Mouse (Mus musculus) heart, embryonic 14.5 days (tissue): Measurements from ENCODE around the gene Cox20. TPM values are rescaled to one million over a fixed set of nuclear protein-coding genes. Genes with fewer than 3 reads are reported as not detected.
"Not testable (repeated sequence)": the region's sequence is repeated elsewhere in the genome, so short reads cannot be mapped to it uniquely, and the experiment has no call there.

Experiments
- ATAC-seq: fragments of 200-750 bp; cut with Nextera tagmentation; 2 replicates; pipeline ENCODE4 v1.8.0; 2017; ENCODE audit warnings: low read depth, moderate TSS enrichment; ENCODE audit not compliant: insufficient number of reproducible peaks, insufficient read depth, low FRiP score
- H3K27ac ChIP-seq, 2 experiments: fragments of 200-500 bp in 1 of 2; fragments of 300-500 bp in 1 of 2; sonication (generic) in 1 of 2; replicated peaks in 1 of 2; 2 replicates each; pipeline ENCODE4 v1.5.1; 2012 to 2014; ENCODE audit warnings: low read depth in 2 of 2, low read length in 2 of 2, control low read depth in 1 of 2, mild to moderate bottlenecking in 1 of 2, mixed read lengths in 1 of 2; ENCODE audit not compliant: control insufficient read depth in 1 of 2, insufficient read depth in 1 of 2
- H3K27me3 ChIP-seq: fragments of 300-500 bp; sonication (generic); 2 replicates; pipeline ENCODE4 v1.6.1; 2014; ENCODE audit warnings: mild to moderate bottlenecking, low read length, control low read depth; ENCODE audit not compliant: control insufficient read depth, insufficient read depth
- H3K36me3 ChIP-seq: fragments of 300-500 bp; sonication (generic); 2 replicates; pipeline ENCODE4 v1.6.1; 2014; ENCODE audit warnings: mild to moderate bottlenecking, control low read depth, low read length, mixed read lengths; ENCODE audit not compliant: control insufficient read depth, insufficient read depth
- H3K4me1 ChIP-seq, 2 experiments: fragments of 200-500 bp in 1 of 2; fragments of 300-500 bp in 1 of 2; sonication (generic) in 1 of 2; 2 replicates each; pipeline ENCODE4 v1.6.1; 2012 to 2014; ENCODE audit warnings: low read length in 2 of 2, control low read depth in 1 of 2, mixed read lengths in 1 of 2; ENCODE audit not compliant: control insufficient read depth in 2 of 2, insufficient read depth in 2 of 2
- H3K4me2 ChIP-seq: fragments of 300-500 bp; sonication (generic); 2 replicates; pipeline ENCODE4 v1.6.1; 2014; ENCODE audit warnings: mild to moderate bottlenecking, low read length
- H3K4me3 ChIP-seq, 2 experiments: fragments of 200-500 bp in 1 of 2; fragments of 300-500 bp in 1 of 2; sonication (generic) in 1 of 2; 2 replicates each; pipeline ENCODE4 v1.5.1; 2012 to 2014; ENCODE audit warnings: low read length in 2 of 2, mild to moderate bottlenecking in 2 of 2, control low read depth in 1 of 2, low read depth in 1 of 2, moderate library complexity in 1 of 2; ENCODE audit not compliant: control insufficient read depth in 1 of 2, insufficient read depth in 1 of 2
- H3K9ac ChIP-seq: fragments of 300-500 bp; sonication (generic); 2 replicates; pipeline ENCODE4 v1.6.1; 2014; ENCODE audit warnings: mild to moderate bottlenecking, low read length
- H3K9me3 ChIP-seq: fragments of 300-500 bp; sonication (generic); 2 replicates; pipeline ENCODE4 v1.6.1; 2016; ENCODE audit warnings: low read length, control low read depth; ENCODE audit not compliant: control insufficient read depth
- WGBS: fragments of 180-500 bp; shearing (Covaris S2); extraction: QIAGEN DNeasy Blood & Tissue Kit; methylation state at CpG from one replicate; pipeline ENCODE4 v1.1.7; 2014; 5-methylcytosine and 5-hydroxymethylcytosine counted together
- polyA plus RNA-seq: library from polyadenylated mRNA; unstranded; fragments of >200 nt; fragmentation: Nextera tagmentation; extraction: Ambion mirVana; gene quantifications from 2 replicates; pipeline ENCODE4 v1.2.1, GENCODE M21; 2014

Cox20 gene
- polyA plus RNA-seq, 1 experiment from 2014 or later, result 299 TPM

GRCm38 (mm10) chr1:178287601-178288176, 31.2 kb upstream of the Cox20 start:
- ATAC-seq, result no peak
- H3K4me3 ChIP-seq, result no peak overlapping the region
- no peaks in the 10 kb centered on the region for H3K27me3 ChIP-seq
- H3K4me2 ChIP-seq, result no peak overlapping the region
- H3K36me3 ChIP-seq, result no peaks in the 10 kb centered on the region
- H3K9me3 ChIP-seq, result peaks cover 4% of the 10 kb centered on the region; the same call in 1 of the 2 replicates
- no peaks in the 10 kb centered on the region for H3K4me1 ChIP-seq
- no peak overlapping the region for H3K9ac ChIP-seq
- no peak overlapping the region for H3K27ac ChIP-seq
- 48% methylated on average over 8 of the region's 8 CpGs for WGBS

GRCm38 (mm10) chr1:178291716-178292115, 27.2 kb upstream of the Cox20 start:
- Histone ChIP-seq H3K27me3 (no peaks in the 10 kb centered on the region), H3K4me2 (no peak overlapping the region), H3K36me3 (no peaks in the 10 kb centered on the region), H3K9me3 (no peaks in the 10 kb centered on the region), H3K4me3 (no peak overlapping the region), H3K9ac (no peak overlapping the region), H3K4me1 (no peaks in the 10 kb centered on the region), H3K27ac (no peak overlapping the region)
- 74% methylated on average over 3 of the region's 3 CpGs for WGBS
- ATAC-seq, result no peak

- Histone ChIP-seq H3K4me2 (no peak overlapping the region), H3K27me3 (no peaks in the 10 kb centered on the region), H3K4me1 (no peaks in the 10 kb centered on the region), H3K27ac (no peak overlapping the region), H3K9ac (no peak overlapping the region), H3K36me3 (no peaks in the 10 kb centered on the region), H3K9me3 (no peaks in the 10 kb centered on the region), H3K4me3 (no peak overlapping the region)
- ATAC-seq, result no peak
- 85% methylated on average over 1 of the region's 1 CpGs for WGBS
Observed at GRCm38 (mm10) chr1:178294051-178294450, 24.9 kb upstream of the Cox20 start.

DNA sequence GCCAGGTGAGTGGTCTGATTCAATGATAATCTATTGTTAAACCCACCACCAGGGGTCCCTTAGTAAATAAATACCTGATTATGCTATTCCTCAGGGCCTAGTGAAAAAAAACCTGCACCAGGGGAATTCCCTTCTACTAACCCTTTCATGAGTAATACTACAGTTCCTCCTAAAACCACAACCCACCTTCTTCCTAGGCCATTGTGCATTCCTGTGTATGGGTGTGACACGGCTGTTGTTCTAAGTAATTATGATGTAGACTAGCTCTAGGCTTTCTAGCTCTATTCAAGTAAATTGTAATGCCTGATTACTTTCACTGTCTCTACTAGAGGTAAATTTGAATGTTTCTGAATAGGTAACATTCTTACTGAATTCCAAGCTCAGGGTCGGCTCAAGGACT, 17.7 kb upstream of the Cox20 start:
- H3K9me3 ChIP-seq, H3K36me3 ChIP-seq, H3K4me3 ChIP-seq, H3K4me2 ChIP-seq, H3K27me3 ChIP-seq, H3K4me1 ChIP-seq, ATAC-seq, H3K27ac ChIP-seq, H3K9ac ChIP-seq: not testable (repeated sequence)
- WGBS, result 84% methylated on average over 2 of the region's 2 CpGs

- Histone ChIP-seq H3K4me3 (no peak overlapping the region), H3K4me2 (no peak overlapping the region), H3K9ac (no peak overlapping the region), H3K27me3 (no peaks in the 10 kb centered on the region), H3K9me3 (peaks cover 5% of the 10 kb centered on the region; the same call in 1 of the 2 replicates), H3K4me1 (no peaks in the 10 kb centered on the region), H3K27ac (no peak overlapping the region), H3K36me3 (no peaks in the 10 kb centered on the region)
- WGBS, result 25% methylated on average over 3 of the region's 3 CpGs
- no peak for ATAC-seq
Observed at GRCm38 (mm10) chr1:178303425-178303824, 15.5 kb upstream of the Cox20 start.

- H3K27ac ChIP-seq, result no peak overlapping the region
Observed at GRCm38 (mm10) chr1:178309487-178309886, 9.4 kb upstream of the Cox20 start.

DNA sequence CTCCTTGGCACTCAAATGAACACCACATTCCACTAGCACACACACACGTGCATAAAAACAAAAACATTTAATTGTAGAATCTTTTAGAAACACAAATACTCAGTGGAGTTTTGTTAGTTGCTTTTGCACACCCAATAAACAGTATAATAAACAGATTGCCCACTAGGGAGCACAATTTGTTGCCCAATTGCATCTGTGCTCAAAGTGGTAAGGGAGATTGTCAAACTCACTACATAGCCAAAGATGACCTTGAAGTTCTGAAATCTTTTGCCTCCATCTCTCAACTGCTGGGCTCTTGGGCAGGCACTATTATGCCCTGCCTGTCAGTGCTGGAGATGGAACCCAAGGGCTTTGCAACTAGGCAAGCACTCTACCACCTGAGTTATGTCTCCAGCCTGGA, 8.8 kb upstream of the Cox20 start:
- no peak for ATAC-seq
- no peak overlapping the region for H3K9ac ChIP-seq
- WGBS, result 75% methylated on average over 1 of the region's 1 CpGs

More at GRCm38 (mm10) chr1:178309487-178309886, 9.4 kb upstream of the Cox20 start:
- Histone ChIP-seq H3K4me3 (no peak overlapping the region), H3K9ac (no peak overlapping the region), H3K36me3 (no peaks in the 10 kb centered on the region), H3K4me1 (no peaks in the 10 kb centered on the region), H3K9me3 (no peaks in the 10 kb centered on the region), H3K4me2 (no peak overlapping the region), H3K27me3 (no peaks in the 10 kb centered on the region)
- no peak for ATAC-seq
- 60% methylated on average over 2 of the region's 2 CpGs for WGBS

GRCm38 (mm10) chr1:178313039-178313597, 5.8 kb upstream of the Cox20 start:
- Histone ChIP-seq H3K9ac (no peak overlapping the region), H3K36me3 (no peaks in the 10 kb centered on the region), H3K4me1 (peaks cover 2 to 5% of the 10 kb centered on the region in 2 experiments; a peak in 1 of 4 replicates), H3K27me3 (no peaks in the 10 kb centered on the region), H3K9me3 (no peaks in the 10 kb centered on the region), H3K27ac (no peak overlapping the region), H3K4me2 (no peak overlapping the region), H3K4me3 (no peak overlapping the region)
- no peak for ATAC-seq
- WGBS, result 81% methylated on average over 1 of the region's 1 CpGs

More for the DNA sequence above, 8.8 kb upstream of the Cox20 start:
- Histone ChIP-seq H3K9me3 (no peaks in the 10 kb centered on the region), H3K4me3 (no peak overlapping the region), H3K36me3 (no peaks in the 10 kb centered on the region), H3K4me2 (no peak overlapping the region), H3K4me1 (no peaks in the 10 kb centered on the region), H3K27me3 (no peaks in the 10 kb centered on the region), H3K27ac (no peak overlapping the region)
